Mouse (Mus musculus) forebrain, embryonic 14.5 days (tissue): ENCODE results near the gene Prrt1. TPM values are rescaled to one million over a fixed set of nuclear protein-coding genes. Genes with fewer than 3 reads are reported as not detected.

Experiments
- ATAC-seq: fragments of 200-750 bp; cut with Nextera tagmentation; 2 replicates; pipeline ENCODE4 v1.8.0; 2017; ENCODE audit warnings: mild to moderate bottlenecking, moderate library complexity
- DNase-seq: peaks from one replicate; pipeline ENCODE4 v3.0.0-alpha.2; 2015; ENCODE audit warnings: low spot score
- H3K27ac ChIP-seq: fragments of 300-500 bp; sonication (generic); 2 replicates; pipeline ENCODE4 v1.5.1; 2014; ENCODE audit warnings: low read depth, mild to moderate bottlenecking, control low read depth, low read length, moderate library complexity
- H3K27me3 ChIP-seq: fragments of 300-500 bp; sonication (generic); replicated peaks from 2 replicates; pipeline ENCODE4 v1.6.1; 2014; ENCODE audit warnings: low read length, control low read depth, mixed read lengths; ENCODE audit not compliant: control insufficient read depth, insufficient read depth
- H3K36me3 ChIP-seq: fragments of 300-500 bp; sonication (generic); 2 replicates; pipeline ENCODE4 v1.6.1; 2014; ENCODE audit warnings: low read length, control low read depth; ENCODE audit not compliant: control insufficient read depth, insufficient read depth
- H3K4me1 ChIP-seq: fragments of 300-500 bp; sonication (generic); 2 replicates; pipeline ENCODE4 v1.6.1; 2014; ENCODE audit warnings: antibody characterized with exemption, low read length, control low read depth; ENCODE audit not compliant: control insufficient read depth, insufficient read depth
- H3K4me2 ChIP-seq: fragments of 300-500 bp; sonication (generic); 2 replicates; pipeline ENCODE4 v1.6.1; 2014; ENCODE audit warnings: mild to moderate bottlenecking, control low read depth, low read length
- H3K4me3 ChIP-seq: fragments of 300-500 bp; sonication (generic); 2 replicates; pipeline ENCODE4 v1.5.1; 2014; ENCODE audit warnings: low read depth, low read length, control low read depth
- H3K9ac ChIP-seq: fragments of 300-500 bp; sonication (generic); 2 replicates; pipeline ENCODE4 v1.6.1; 2014; ENCODE audit warnings: mild to moderate bottlenecking, low read length, control low read depth, moderate library complexity
- H3K9me3 ChIP-seq: fragments of 300-500 bp; sonication (generic); replicated peaks from 2 replicates; pipeline ENCODE4 v1.6.1; 2016; ENCODE audit warnings: low read length, control low read depth, mixed read lengths; ENCODE audit not compliant: control insufficient read depth
- WGBS: fragments of 180-500 bp; shearing (Covaris S2); extraction: QIAGEN DNeasy Blood & Tissue Kit; methylation state at CpG from one replicate; pipeline ENCODE4 v1.1.7; 2014; 5-methylcytosine and 5-hydroxymethylcytosine counted together
- polyA plus RNA-seq: library from polyadenylated mRNA; unstranded; fragments of >200 nt; fragmentation: Nextera tagmentation; extraction: Ambion mirVana; gene quantifications from 2 replicates; pipeline ENCODE4 v1.2.1, GENCODE M21; 2014

The Prrt1 gene
- polyA plus RNA-seq, 1 experiment from 2014 or later: 5.0 TPM

DNA sequence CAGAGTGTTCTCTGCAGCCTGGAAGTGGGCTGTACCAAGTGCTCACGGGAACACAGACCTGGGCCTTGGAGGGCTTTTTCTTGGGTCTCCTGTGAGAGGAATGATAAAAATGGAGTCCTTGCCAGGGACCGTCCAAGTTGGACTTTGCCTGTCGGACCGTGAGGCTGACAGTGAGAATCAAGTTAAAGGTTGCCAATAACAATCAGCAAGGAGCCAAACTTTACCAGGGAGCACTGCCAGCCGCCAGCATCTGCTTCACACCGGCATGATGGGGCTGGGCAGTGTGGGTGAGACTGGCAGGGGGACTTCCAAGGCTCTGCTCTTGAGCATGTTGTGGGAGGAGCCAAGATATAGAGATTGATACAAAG, 46.7 kb downstream of the Prrt1 start:
- Histone ChIP-seq H3K4me1 (0 out of 2 replicates have a peak, but pooled peaks cover 2% of the 10 kb centered on the region), H3K27me3 (peaks cover 27% of the 10 kb centered on the region), H3K4me3 (no peak overlapping the region), H3K9ac (no peak overlapping the region), H3K4me2 (no peak overlapping the region), H3K9me3 (no peaks in the 10 kb centered on the region), H3K36me3 (no peaks in the 10 kb centered on the region), H3K27ac (no peak overlapping the region)
- WGBS: 78% methylated on average over 6 of the region's 6 CpGs
- DNase-seq (no peak), ATAC-seq (no peak)

DNA sequence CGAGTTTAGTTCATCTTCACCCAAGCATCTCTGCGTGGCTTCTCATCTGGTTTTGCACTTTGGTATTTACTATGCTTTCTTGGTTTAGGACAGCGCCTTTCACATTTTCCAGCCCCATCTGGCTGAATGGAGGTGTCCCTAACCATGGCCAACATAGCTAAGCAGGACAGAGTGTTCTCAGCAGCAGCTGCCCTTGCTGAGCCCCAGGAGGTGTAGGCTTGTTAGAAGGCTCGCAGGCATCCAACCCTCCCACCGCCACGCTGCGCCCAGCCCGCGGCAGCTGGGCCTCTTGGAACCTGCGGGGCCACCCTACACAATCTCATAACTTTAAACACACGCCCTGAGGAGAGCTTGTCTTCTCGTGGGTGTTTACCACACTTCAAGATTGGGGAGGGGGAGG, 47.3 kb downstream of the Prrt1 start:
- H3K4me3 ChIP-seq: no peak overlapping the region
- H3K4me1 ChIP-seq: 0 out of 2 replicates have a peak, but pooled peaks cover 2% of the 10 kb centered on the region
- no peak for ATAC-seq
- no peak overlapping the region for H3K9ac ChIP-seq
- no peaks in the 10 kb centered on the region for H3K9me3 ChIP-seq
- DNase-seq: no peak
- 81% methylated on average over 12 of the region's 12 CpGs for WGBS
- H3K27ac ChIP-seq: no peak overlapping the region
- H3K36me3 ChIP-seq: no peaks in the 10 kb centered on the region
- H3K4me2 ChIP-seq: no peak overlapping the region
- H3K27me3 ChIP-seq: peaks cover 21% of the 10 kb centered on the region

DNA sequence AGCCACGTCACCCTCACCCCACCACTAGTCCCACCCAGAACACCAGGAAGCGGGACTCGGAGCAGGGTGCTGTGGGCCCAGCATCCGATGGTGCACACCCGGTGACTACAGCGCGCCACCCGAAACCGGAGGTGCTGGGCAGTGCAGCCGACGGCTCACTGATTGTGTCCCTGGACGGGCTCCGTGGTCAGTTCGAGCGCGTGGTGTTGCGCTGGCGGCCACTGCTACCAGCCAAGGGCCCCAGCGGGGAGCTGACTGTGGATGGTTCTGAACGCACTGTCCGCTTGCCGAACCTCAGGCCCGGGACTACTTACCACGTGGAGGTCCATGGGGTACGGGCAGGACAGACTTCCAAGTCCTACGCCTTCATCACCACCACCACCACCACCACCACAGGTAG, 50.9 kb downstream of the Prrt1 start:
- ATAC-seq: no peak
- Histone ChIP-seq H3K4me1 (no peaks in the 10 kb centered on the region), H3K9ac (no peak overlapping the region), H3K4me2 (no peak overlapping the region), H3K27me3 (no peaks in the 10 kb centered on the region), H3K27ac (no peak overlapping the region), H3K9me3 (no peaks in the 10 kb centered on the region), H3K4me3 (no peak overlapping the region), H3K36me3 (no peaks in the 10 kb centered on the region)
- no peak for DNase-seq
- 85% methylated on average over 26 of the region's 26 CpGs for WGBS

- no peaks in the 10 kb centered on the region for H3K36me3 ChIP-seq
- WGBS: 81% methylated on average over 4 of the region's 4 CpGs
- no peak overlapping the region for H3K9ac ChIP-seq
- no peak overlapping the region for H3K27ac ChIP-seq
- no peaks in the 10 kb centered on the region for H3K27me3 ChIP-seq
- H3K4me1 ChIP-seq: no peaks in the 10 kb centered on the region
- DNase-seq (no peak), ATAC-seq (no peak)
- H3K4me2 ChIP-seq: no peak overlapping the region
- H3K4me3 ChIP-seq: no peak overlapping the region
- no peaks in the 10 kb centered on the region for H3K9me3 ChIP-seq
These were observed 51.3 kb downstream of the Prrt1 start for GRCm38 (mm10) chr17:34680621-34681020.

DNA sequence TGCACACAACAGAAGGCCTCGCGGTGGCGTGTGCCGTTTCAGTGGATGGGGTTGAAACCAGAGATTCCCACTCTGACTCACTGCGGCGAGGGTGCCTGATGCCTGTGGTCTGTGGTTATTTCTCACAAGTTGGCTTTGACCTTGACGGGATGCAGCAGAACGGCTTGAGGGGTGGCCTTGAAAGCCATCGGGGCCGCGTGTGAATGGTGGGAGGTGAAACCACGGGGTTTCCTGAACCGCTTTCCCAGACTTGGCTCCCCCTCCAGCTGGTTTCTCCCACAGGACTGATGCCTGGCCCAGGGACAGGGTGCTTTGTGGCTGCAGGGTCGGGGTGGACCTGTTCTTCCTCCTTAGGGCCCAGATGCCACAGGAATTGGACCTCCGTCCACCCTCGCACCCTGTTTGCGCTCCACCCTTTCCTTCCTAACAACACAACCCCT, 51.8 kb downstream of the Prrt1 start:
- WGBS: 87% methylated on average over 17 of the region's 17 CpGs
- no peak overlapping the region for H3K4me2 ChIP-seq
- no peaks in the 10 kb centered on the region for H3K36me3 ChIP-seq
- DNase-seq: no peak
- ATAC-seq: no peak
- no peak overlapping the region for H3K4me3 ChIP-seq
- no peak overlapping the region for H3K9ac ChIP-seq
- H3K27me3 ChIP-seq: no peaks in the 10 kb centered on the region
- no peak overlapping the region for H3K27ac ChIP-seq
- no peaks in the 10 kb centered on the region for H3K4me1 ChIP-seq
- H3K9me3 ChIP-seq: no peaks in the 10 kb centered on the region

DNA sequence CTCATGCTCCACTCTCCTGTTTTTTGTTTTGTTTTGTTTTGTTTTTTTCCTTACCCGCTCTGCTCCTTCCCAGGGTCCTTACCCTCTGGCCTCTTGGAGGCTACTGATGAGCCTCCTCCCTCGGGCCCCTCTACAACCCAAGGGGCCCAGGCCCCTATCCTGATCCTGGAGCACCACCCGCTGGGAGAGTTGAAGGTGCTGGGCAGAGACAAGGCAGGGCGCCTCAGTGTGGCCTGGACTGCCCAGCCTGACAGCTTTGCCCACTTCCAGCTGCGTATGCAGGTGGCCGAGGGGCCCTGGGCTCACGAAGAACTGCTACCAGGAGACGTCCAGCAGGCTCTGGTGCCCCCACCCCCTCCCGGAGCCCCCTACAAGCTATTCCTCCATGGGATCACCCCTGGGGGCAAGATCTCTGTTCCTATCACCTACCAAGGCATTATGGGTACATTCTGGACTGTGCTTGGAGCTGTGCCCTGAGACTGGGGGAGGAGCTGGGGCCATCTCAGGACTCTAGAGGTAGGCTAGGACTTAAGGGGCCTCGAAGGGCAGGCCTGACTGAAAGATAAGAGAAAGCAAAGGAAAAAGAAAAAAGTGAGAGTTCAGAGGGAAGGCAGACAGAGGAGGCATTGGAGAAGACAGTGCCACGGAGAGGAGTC, 52.7 kb downstream of the Prrt1 start:
- Histone ChIP-seq H3K4me1 (no peaks in the 10 kb centered on the region), H3K4me3 (no peak overlapping the region), H3K27me3 (no peaks in the 10 kb centered on the region), H3K9me3 (no peaks in the 10 kb centered on the region), H3K27ac (no peak overlapping the region), H3K36me3 (no peaks in the 10 kb centered on the region), H3K9ac (no peak overlapping the region), H3K4me2 (no peak overlapping the region)
- no peak for DNase-seq
- ATAC-seq: no peak
- 71% methylated on average over 11 of the region's 11 CpGs for WGBS

Other genes with a start within 250 kb of the Prrt1 start
- gene BC051142, start 230.7 kb upstream of the Prrt1 start, polyA plus RNA-seq: 3.7 and 4.2 TPM in 2 replicates
- not detected in 2 replicates for gene Btnl4, start 152.2 kb upstream of the Prrt1 start, polyA plus RNA-seq
- not detected in 2 replicates for gene Btnl6, start 112.2 kb upstream of the Prrt1 start, polyA plus RNA-seq
- 4.1 and 6.0 TPM in 2 replicates for gene Notch4, start 65.3 kb upstream of the Prrt1 start, polyA plus RNA-seq
- 3.7 and 4.5 TPM in 2 replicates for gene Gpsm3, start 39.7 kb upstream of the Prrt1 start, polyA plus RNA-seq
- gene Pbx2, start 38.3 kb upstream of the Prrt1 start, polyA plus RNA-seq: 6.4 and 9.6 TPM in 2 replicates
- gene Ager, start 31.7 kb upstream of the Prrt1 start, polyA plus RNA-seq: 1.1 and 1.5 TPM in 2 replicates
- gene Rnf5, start 25.8 kb upstream of the Prrt1 start, polyA plus RNA-seq: 222 TPM in 2 replicates
- gene Agpat1, start 25.3 kb upstream of the Prrt1 start, polyA plus RNA-seq: 88.6 and 106 TPM in 2 replicates
- gene Egfl8, start 13.6 kb upstream of the Prrt1 start, polyA plus RNA-seq: 7.6 and 8.7 TPM in 2 replicates
- 23.8 and 24.6 TPM in 2 replicates for gene Ppt2, start 1.0 kb upstream of the Prrt1 start, polyA plus RNA-seq
- 12.6 and 14.9 TPM in 2 replicates for gene Fkbpl, start 15.2 kb downstream of the Prrt1 start, polyA plus RNA-seq
- gene Atf6b, start 17.6 kb downstream of the Prrt1 start, polyA plus RNA-seq: 75.0 and 90.9 TPM in 2 replicates
- gene Tnxb, start 41.0 kb downstream of the Prrt1 start, polyA plus RNA-seq: 0.04 and 0.10 TPM in 2 replicates
- not detected in 2 replicates for gene C4b, start 114.3 kb downstream of the Prrt1 start, polyA plus RNA-seq
- gene Cyp21a1, start 175.0 kb downstream of the Prrt1 start, polyA plus RNA-seq: not detected in 2 replicates
- gene Stk19, start 207.4 kb downstream of the Prrt1 start, polyA plus RNA-seq: 31.7 and 33.8 TPM in 2 replicates
- 54.9 and 66.4 TPM in 2 replicates for gene Dxo, start 207.5 kb downstream of the Prrt1 start, polyA plus RNA-seq
- gene Skiv2l, start 220.7 kb downstream of the Prrt1 start, polyA plus RNA-seq: 36.6 and 46.9 TPM in 2 replicates
- gene Nelfe, start 220.9 kb downstream of the Prrt1 start, polyA plus RNA-seq: 82.9 and 92.3 TPM in 2 replicates
- gene Cfb, start 233.0 kb downstream of the Prrt1 start, polyA plus RNA-seq: 0.93 and 0.94 TPM in 2 replicates
- 3.5 and 3.8 TPM in 2 replicates for gene Zbtb12, start 249.9 kb downstream of the Prrt1 start, polyA plus RNA-seq